Mouse (Mus musculus) cerebellum, adult 11-12 months (tissue): ENCODE measurements around the gene Klrd1.
"Not testable (repeated sequence)": the region's sequence is repeated elsewhere in the genome, so short reads cannot be mapped to it uniquely, and the experiment has no call there.

ENCODE experiments used
- DNase-seq: peaks from one replicate; pipeline ENCODE4 v3.0.0; 2022

The Klrd1 gene

GRCm38 (mm10) chr6:129591508-129591907, at the start of gene Klrd1:
Klrd1 (plus strand) TSS chr6:129591782.
- no peak for DNase-seq

GRCm38 (mm10) chr6:129541931-129542330, 49.7 kb upstream of the Klrd1 start:
- no peak for DNase-seq

GRCm38 (mm10) chr6:129542540-129542939, 49.0 kb upstream of the Klrd1 start:
- DNase-seq, result no peak

GRCm38 (mm10) chr6:129543709-129544606, 47.6 kb upstream of the Klrd1 start:
- DNase-seq, result peak; percentile 42

- no peak for DNase-seq
Measured at GRCm38 (mm10) chr6:129547277-129547676, 44.3 kb upstream of the Klrd1 start.

DNA sequence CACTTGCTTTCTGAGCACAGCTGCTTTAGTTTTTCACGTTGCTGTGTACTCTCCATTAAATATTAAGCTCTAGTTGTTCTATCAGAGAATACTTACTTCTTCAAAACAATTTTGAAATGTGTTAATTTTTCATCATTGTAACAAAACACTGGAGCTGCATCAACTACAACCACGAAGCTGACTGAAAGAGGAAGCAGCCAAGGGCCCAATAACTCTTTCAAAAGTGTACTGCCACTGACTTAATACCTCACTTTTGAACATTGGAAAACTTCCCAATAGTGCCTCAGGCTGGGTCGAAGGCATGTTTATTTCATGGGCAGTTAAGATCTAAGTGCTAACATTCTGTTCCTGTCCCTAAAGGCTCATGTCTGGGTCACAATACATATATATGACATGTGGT, 43.6 kb upstream of the Klrd1 start:
- DNase-seq, result no peak

- DNase-seq, result no peak
Measured at GRCm38 (mm10) chr6:129557298-129558023, 34.1 kb upstream of the Klrd1 start.

- peak; percentile 17 for DNase-seq
Measured at GRCm38 (mm10) chr6:129558946-129559640, 32.5 kb upstream of the Klrd1 start.

DNA sequence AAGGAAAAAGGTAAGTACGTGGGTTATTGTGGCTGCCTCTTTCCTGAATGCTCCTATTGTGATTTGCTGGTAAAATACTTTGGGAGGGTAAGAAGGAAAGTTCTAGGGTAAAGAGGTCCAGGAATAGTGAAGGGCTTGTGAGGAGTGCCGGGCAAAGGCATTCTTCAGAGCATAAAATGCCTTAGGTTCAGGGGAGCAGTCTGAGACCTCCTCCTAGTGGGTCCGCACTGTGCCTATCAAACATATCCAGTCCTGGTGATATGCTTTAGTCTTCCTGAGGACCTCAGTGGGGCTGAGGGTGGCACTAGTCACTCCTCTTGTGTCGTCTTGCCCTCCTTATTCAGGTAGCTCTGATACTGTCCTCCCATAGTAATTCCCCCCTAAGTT, 31.9 kb upstream of the Klrd1 start:
- no peak for DNase-seq

- DNase-seq, result no peak
Measured at GRCm38 (mm10) chr6:129565257-129565656, 26.3 kb upstream of the Klrd1 start.

DNA sequence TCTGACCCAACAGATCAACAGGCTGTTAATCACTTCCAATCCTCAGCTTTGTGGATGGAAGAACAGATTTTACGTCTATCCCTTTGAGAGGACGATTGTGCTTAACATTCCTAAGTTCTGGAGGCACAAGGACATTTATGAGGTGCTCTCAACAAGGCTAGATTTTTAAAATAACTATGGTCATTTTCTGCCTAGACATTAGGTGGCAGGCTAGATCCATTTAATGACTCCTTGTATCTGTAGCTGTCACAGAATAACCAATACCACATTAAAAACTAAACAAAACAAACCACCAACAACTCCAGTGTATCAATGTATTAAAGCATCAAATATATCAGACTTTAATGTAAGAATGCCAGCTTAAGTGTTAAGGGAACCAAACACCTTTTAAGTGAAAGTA, 16.3 kb upstream of the Klrd1 start:
- DNase-seq, result no peak

DNA sequence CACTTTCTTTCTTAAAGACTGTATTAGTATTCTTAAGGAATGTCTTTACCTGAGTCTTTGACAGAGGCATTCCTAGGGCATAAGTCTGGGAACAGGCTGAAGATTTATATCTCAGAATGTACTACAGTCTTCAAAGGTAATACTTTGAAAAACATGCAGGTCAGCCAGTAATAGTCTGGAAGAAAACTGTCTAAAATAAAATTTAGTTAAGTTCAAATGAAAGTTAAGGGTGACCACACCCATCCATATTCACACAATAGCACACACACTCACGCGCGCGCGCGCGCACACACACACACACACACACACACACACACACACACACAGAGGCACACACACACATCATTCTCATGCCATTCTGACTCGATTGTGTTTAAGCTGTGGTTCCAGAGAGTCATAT, 14.0 kb upstream of the Klrd1 start, which contains the start of gene Klre1:
Gene Klre1, plus strand, starts transcription at position 301 of the 400 bp plus-strand sequence.
- no peak for DNase-seq

DNA sequence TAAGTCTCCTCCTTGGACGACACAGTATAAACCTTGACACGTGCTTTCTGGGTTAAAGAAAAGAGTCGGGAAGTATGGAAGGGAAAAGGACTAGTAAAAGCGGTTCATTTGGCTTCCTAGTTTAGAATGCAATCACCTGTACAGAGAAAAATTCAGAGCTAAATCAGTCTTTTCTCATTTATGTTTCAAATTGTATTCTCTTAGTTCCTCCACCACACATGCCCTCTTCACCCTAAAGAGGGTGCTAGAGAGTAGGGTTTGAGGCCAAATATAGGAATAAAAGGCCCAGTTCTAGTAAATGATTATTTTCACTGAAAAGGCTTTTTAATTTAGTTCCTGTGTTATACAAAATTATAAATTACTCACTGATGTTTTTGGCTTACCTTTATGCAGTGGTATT, 10.3 kb upstream of the Klrd1 start:
- no peak for DNase-seq

DNA sequence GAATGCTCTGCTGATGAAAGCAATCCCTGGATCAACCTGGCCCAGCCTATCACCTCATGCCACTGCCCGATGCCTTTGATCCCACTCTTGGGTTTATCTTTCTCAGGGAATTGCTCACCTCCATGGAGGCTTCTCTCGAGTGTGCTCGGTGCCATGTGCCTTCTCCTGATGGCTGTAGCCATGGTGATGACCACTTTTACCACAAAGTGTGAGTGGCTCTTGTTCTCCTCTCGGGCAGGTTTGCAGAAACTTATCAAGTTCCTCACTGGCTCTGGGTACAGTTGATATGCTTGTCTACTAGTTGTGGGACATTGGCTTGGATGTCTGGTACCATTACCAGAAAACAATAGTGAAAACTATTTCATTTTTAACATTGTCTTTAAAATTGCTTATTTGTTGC, 9.7 kb upstream of the Klrd1 start:
- DNase-seq, result no peak

GRCm38 (mm10) chr6:129583014-129583413, 8.6 kb upstream of the Klrd1 start:
- no peak for DNase-seq

DNA sequence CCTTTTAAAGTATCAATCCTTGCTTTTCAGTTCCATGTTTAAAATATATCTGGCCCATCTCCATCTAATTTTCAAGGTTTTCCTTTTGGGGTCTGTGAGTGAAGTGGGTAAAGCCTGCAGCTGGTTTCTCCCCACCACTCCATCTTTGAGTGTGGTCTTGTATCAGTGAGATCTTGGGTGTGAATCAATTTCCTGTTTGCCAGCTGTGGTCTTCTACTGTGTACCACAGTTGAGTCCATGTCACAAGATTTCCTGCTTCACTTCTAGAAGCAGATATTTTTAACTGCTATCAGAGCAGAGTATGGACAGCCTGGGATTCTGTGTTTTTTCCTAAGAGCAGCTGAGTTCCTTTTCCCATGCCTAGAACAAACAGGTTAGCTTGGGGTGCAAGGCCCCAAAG, 16.8 kb downstream of the Klrd1 start:
- DNase-seq, result no peak

- no peak for DNase-seq
Measured at GRCm38 (mm10) chr6:129623735-129624134, 32.2 kb downstream of the Klrd1 start, which contains the start of gene Klrk1. Klrk1 (minus strand) TSS chr6:129623864.

DNA sequence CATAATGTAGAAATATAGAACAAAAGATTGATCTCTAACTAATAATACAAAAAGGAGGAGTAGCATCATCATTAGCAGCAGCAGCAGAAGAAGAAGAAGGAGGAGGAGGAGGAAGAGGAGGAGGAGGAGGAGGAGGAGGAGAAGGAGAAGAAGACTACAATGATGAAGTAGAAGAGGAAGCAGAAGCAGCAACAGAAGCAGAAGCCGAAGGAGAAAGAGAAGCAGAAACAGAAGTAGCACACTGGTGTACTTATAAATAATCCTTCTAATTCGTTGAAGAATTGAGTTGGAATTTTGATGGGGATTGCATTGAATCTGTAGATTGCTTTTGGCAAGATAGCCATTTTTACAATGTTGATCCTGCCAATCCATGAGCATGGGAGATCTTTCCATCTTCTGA, 39.5 kb downstream of the Klrd1 start:
- DNase-seq, result not testable (repeated sequence)

DNA sequence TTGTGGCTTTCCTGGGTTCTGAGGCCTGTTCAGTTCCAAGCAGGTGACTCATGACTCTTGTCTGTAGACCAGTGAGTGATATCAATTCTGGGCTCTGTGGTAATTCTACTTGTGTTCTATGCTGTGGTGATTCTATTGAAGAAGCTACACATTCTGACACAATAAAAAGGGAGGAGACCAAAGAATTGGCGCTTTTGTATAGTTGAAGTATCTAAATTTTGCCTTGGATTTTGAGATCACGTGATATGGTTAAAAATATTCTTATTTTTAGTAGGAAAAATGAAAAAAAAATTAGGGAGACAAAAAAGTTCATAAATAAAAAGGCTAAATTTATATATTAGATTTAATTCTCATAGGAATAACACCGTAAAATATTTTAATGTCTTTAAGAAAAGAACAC, 51.7 kb downstream of the Klrd1 start, which contains the start of gene Klrc3:
Gene Klrc3, minus strand, starts transcription at position 101 of the 400 bp plus-strand sequence.
- not testable (repeated sequence) for DNase-seq

- not testable (repeated sequence) for DNase-seq
Measured at GRCm38 (mm10) chr6:129644054-129644453, 52.5 kb downstream of the Klrd1 start.
